Mouse (Mus musculus) CH12.LX (cell line): Measurements from ENCODE around the gene Ppp1r9b. TPM values are rescaled to one million over a fixed set of nuclear protein-coding genes. Genes with fewer than 3 reads are reported as not detected.

Experiments
- DNase-seq: peaks from one replicate; pipeline ENCODE4 v3.0.0-alpha.2; 2013; ENCODE audit errors: extremely low read depth
- H3K27ac ChIP-seq: 2 replicates; pipeline ENCODE4 v1.5.1; 2012; ENCODE audit warnings: low read depth, mild to moderate bottlenecking, control low read depth, moderate library complexity; ENCODE audit not compliant: insufficient read depth
- H3K27me3 ChIP-seq: replicated peaks from 2 replicates; pipeline ENCODE3; 2012; ENCODE audit warnings: inconsistent platforms
- H3K36me3 ChIP-seq, 2 experiments: replicated peaks in 1 of 2; 2 replicates each; pipeline versions ENCODE3 to v1.6.1; 2012; ENCODE audit warnings: inconsistent platforms in 1 of 2, low read length in 1 of 2, mild to moderate bottlenecking in 1 of 2, mixed read lengths in 1 of 2, moderate library complexity in 1 of 2; ENCODE audit not compliant: control insufficient read depth in 1 of 2, insufficient read depth in 1 of 2
- H3K4me1 ChIP-seq, 2 experiments: 2 replicates each; pipeline ENCODE4 v1.6.1; 2012; ENCODE audit warnings: inconsistent platforms in 1 of 2, moderate library complexity in 1 of 2; ENCODE audit not compliant: insufficient read depth in 2 of 2, control insufficient read depth in 1 of 2
- H3K4me2 ChIP-seq: 2 replicates; pipeline ENCODE4 v1.6.1; 2012; ENCODE audit warnings: low read depth, mild to moderate bottlenecking, control low read depth; ENCODE audit not compliant: poor library complexity, insufficient read depth, severe bottlenecking
- H3K4me3 ChIP-seq, 3 experiments: fragments of 150-350 bp in 1 of 3; sonication (generic) in 1 of 3; replicated peaks in 1 of 3; 2 replicates each; pipeline versions ENCODE3 to v1.5.1; 2011 to 2012; ENCODE audit warnings: low read depth in 2 of 3, low read length in 2 of 3, mild to moderate bottlenecking in 2 of 3, moderate library complexity in 2 of 3, control low read depth in 1 of 3, improper control_type of control experiment in 1 of 3, inconsistent platforms in 1 of 3, mixed read lengths in 1 of 3; ENCODE audit not compliant: poor library complexity in 1 of 3
- H3K79me2 ChIP-seq: replicated peaks from 2 replicates; pipeline ENCODE4 v1.6.1; 2012; ENCODE audit warnings: mild to moderate bottlenecking, moderate library complexity; ENCODE audit not compliant: control insufficient read depth, poor library complexity, insufficient read depth, severe bottlenecking; ENCODE audit errors: extremely low read depth
- H3K9ac ChIP-seq: 2 replicates; pipeline ENCODE4 v1.6.1; 2012; ENCODE audit warnings: low read depth, mild to moderate bottlenecking, control low read depth, moderate library complexity; ENCODE audit not compliant: insufficient read depth
- H3K9me3 ChIP-seq: replicated peaks from 2 replicates; pipeline ENCODE3; 2012; ENCODE audit warnings: low read length, inconsistent platforms, mixed read lengths
- E2F4 ChIP-seq: IDR thresholded peaks from 2 replicates; pipeline ENCODE4 v1.6.1; 2011; ENCODE audit warnings: low read depth, low read length, improper control_type of control experiment; ENCODE audit not compliant: insufficient replicate concordance
- ELF1 ChIP-seq: IDR thresholded peaks from 2 replicates; pipeline ENCODE4 v1.6.1; 2014; ENCODE audit warnings: low read depth, mild to moderate bottlenecking, inconsistent platforms, low read length, improper control_type of control experiment
- ETS1 ChIP-seq: conservative IDR thresholded peaks from 2 replicates; pipeline ENCODE4 v1.6.1; 2012; ENCODE audit warnings: low read depth, mild to moderate bottlenecking, inconsistent platforms, low read length, improper control_type of control experiment, moderate library complexity
- GABPA ChIP-seq: IDR thresholded peaks from 2 replicates; pipeline ENCODE4 v1.6.1; 2012; ENCODE audit warnings: low read depth, low read length, improper control_type of control experiment, inconsistent platforms; ENCODE audit not compliant: insufficient replicate concordance
- JUN ChIP-seq: IDR thresholded peaks from 2 replicates; pipeline ENCODE4 v1.6.1; 2011; ENCODE audit warnings: low read depth, mild to moderate bottlenecking, low read length, improper control_type of control experiment, moderate library complexity; ENCODE audit not compliant: insufficient read depth
- KAT2A ChIP-seq: IDR thresholded peaks from 2 replicates; pipeline ENCODE4 v1.6.1; 2012; ENCODE audit warnings: low read length, improper control_type of control experiment, inconsistent platforms; ENCODE audit not compliant: insufficient replicate concordance
- MAFK ChIP-seq: IDR thresholded peaks from 2 replicates; pipeline ENCODE4 v1.6.1; 2011; ENCODE audit warnings: low read length, improper control_type of control experiment; ENCODE audit not compliant: insufficient replicate concordance
- MAX ChIP-seq: IDR thresholded peaks from 2 replicates; pipeline ENCODE4 v1.6.1; 2011; ENCODE audit warnings: low read length, improper control_type of control experiment
- MAZ ChIP-seq: IDR thresholded peaks from 2 replicates; pipeline ENCODE4 v1.6.1; 2012; ENCODE audit warnings: low read depth, mild to moderate bottlenecking, inconsistent platforms, low read length, improper control_type of control experiment, moderate library complexity
- NELFE ChIP-seq: IDR thresholded peaks from 2 replicates; pipeline ENCODE4 v1.6.1; 2011; ENCODE audit warnings: low read depth, low read length, improper control_type of control experiment
- POLR2AphosphoS2 ChIP-seq: IDR thresholded peaks from 2 replicates; pipeline ENCODE4 v1.6.1; 2011; ENCODE audit warnings: low read depth, low read length, improper control_type of control experiment
- SIN3A ChIP-seq: IDR thresholded peaks from 2 replicates; pipeline ENCODE4 v1.6.1; 2012; ENCODE audit warnings: low read length, improper control_type of control experiment, inconsistent platforms
- SMC3 ChIP-seq: IDR thresholded peaks from 2 replicates; pipeline ENCODE4 v1.6.1; 2011; ENCODE audit warnings: low read depth, low read length, improper control_type of control experiment
- TBP ChIP-seq: conservative IDR thresholded peaks from 2 replicates; pipeline ENCODE4 v1.6.1; 2011; ENCODE audit warnings: low read depth, low read length, improper control_type of control experiment
- TCF12 ChIP-seq: IDR thresholded peaks from 2 replicates; pipeline ENCODE4 v1.6.1; 2014; ENCODE audit warnings: low read depth, mild to moderate bottlenecking, inconsistent platforms, low read length, improper control_type of control experiment
- UBTF ChIP-seq: IDR thresholded peaks from 2 replicates; pipeline ENCODE4 v1.6.1; 2012; ENCODE audit warnings: low read depth, mild to moderate bottlenecking, inconsistent platforms, low read length, improper control_type of control experiment, moderate library complexity
- USF1 ChIP-seq: IDR thresholded peaks from 2 replicates; pipeline ENCODE4 v1.6.1; 2014; ENCODE audit warnings: low read depth, mild to moderate bottlenecking, inconsistent platforms, low read length, improper control_type of control experiment
- dilution Hi-C: fragments of 300-500 bp; cut with MboI; formaldehyde crosslinking; loops from 2 replicates; pipeline ENCODE4 v1.14.3; 2020; ENCODE audit warnings: low sequenced_read_pairs; ENCODE audit not compliant: extremely low pct_unique_long_range_greater_than_20kb, extremely low pct_ligation_motif_present
- in situ Hi-C: fragments of 300-500 bp; cut with MboI; formaldehyde crosslinking; loops from 3 replicates; pipeline ENCODE4 v1.14.3; 2019; ENCODE audit warnings: low sequenced_read_pairs, low pct_ligation_motif_present, low pct_unique_long_range_greater_than_20kb, mixed read lengths
- polyA plus RNA-seq: library from polyadenylated mRNA; unstranded; fragments of >175 nt; gene quantifications from 2 replicates; pipeline ENCODE4 v1.2.1, GENCODE M21; 2012; ENCODE audit warnings: low read depth; ENCODE audit not compliant: insufficient read length
- total RNA-seq, 2 experiments: library from RNA; depleted of rRNA; stranded (reverse); fragments of 300-350 nt in 1 of 2; fragments of >200 nt in 1 of 2; gene quantifications; 2 replicates each; pipeline ENCODE4 v1.2.3; 2012 to 2014

Ppp1r9b gene
- total and polyA plus RNA-seq, 3 experiments: 7.8 to 21.8 (median 21.2) TPM

DNA sequence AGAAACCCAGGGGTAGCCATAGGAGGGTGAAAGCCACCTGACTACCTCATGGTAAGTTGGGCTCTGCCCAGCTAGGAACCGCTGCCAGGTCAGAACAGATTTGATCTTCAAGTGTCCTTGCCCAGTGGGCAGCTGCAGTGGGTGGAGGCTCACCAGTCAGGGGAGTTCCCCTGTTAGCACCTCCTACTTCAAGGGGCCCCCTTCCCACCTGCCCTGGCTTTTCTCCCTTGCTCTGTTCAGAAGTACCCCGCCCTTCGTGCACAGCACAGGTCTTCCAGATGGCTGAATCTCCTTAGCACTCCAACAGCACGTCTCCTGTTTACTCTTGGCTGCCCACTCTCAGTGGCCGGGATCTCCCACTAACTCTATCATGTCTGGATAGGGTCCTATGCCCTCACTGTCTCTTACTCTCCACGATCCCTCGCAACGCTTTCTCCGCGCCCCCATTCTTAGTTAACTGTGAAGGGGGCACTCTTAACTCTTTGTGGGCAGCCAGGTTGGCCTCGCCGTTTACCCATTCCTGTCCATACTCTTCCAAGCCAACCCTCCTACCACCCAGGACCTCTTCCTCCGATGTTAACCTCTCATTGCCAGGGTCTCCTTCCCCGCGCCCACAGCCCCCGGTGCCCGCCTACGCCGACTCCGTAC lies 49.8 kb downstream of the Ppp1r9b start:
- peaks cover 12 to 18% of the 10 kb centered on the region in 2 experiments for H3K36me3 ChIP-seq
- dilution Hi-C loops (no loop called here), in situ Hi-C loops (loop anchor here (5.0 to 10.0 kb wide), 2 partner anchors 67 to 194 kb away; no protein-coding TSS in a partner anchor)
- H3K4me1 ChIP-seq: peaks cover 0 to 10% of the 10 kb centered on the region in 2 experiments; a peak in 2 of 4 replicates
- no peaks in the 10 kb centered on the region for H3K9me3 ChIP-seq
- no peak overlapping the region for H3K4me3 ChIP-seq
- no peak overlapping the region for H3K27ac ChIP-seq
- peaks cover 62% of the 10 kb centered on the region for H3K27me3 ChIP-seq
- no peak overlapping the region for H3K9ac ChIP-seq
- DNase-seq: no peak
- H3K79me2 ChIP-seq: no peaks in the 10 kb centered on the region
- no peak overlapping the region for H3K4me2 ChIP-seq
- TF ChIP-seq SIN3A (no peak), TCF12 (no peak), NELFE (no peak), KAT2A (no peak), ELF1 (no peak), MAZ (no peak), UBTF (no peak), ETS1 (no peak), POLR2AphosphoS2 (no peak), MAFK (no peak), MAX (no peak)

DNA sequence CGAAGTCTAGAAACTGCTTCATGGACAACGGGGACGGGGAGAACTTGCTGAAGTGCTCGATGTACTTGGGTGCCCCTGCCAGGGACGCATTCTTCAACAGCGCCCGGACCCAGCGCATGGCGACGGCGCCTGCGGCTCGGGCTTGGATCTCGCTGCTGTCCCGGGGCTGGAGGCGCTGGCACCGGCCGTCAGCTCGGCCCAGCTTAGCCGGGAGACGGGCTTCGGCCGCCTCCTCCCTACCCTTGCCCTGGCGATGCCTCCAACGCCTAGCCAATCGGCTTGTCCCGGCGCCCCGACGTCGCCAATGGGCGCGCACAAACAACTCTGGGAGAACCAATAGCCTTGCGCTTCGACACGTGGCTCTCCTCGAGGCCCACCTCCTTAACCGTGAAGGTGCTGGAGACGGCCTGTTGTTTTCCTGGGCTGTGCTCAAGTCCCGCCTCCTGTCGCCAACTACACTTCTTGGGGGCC lies 50.3 kb downstream of the Ppp1r9b start, which contains the start of gene Pdk2:
Gene Pdk2, minus strand, starts transcription at position 216 of the 471 bp plus-strand sequence.
- no peak for DNase-seq
- in situ Hi-C loops: loop anchor here (5.0 to 10.0 kb wide), 2 partner anchors 66 to 194 kb away; no protein-coding TSS in a partner anchor
- Histone ChIP-seq H3K27ac (no peak within 1 kb of the TSS), H3K36me3 (peaks cover 18 to 24% of the 10 kb centered on the region in 2 experiments)
- no peak for TF ChIP-seq TBP
- no peak for TF ChIP-seq E2F4
- TF ChIP-seq JUN: no peak
- no peak for TF ChIP-seq GABPA
- no peak for TF ChIP-seq USF1
- TF ChIP-seq SMC3: no peak
- TF ChIP-seq, all 38 proteins: peak for 0
- H3K79me2 ChIP-seq: no peaks in the 10 kb centered on the region
- no peak within 1 kb of the TSS for H3K4me2 ChIP-seq
- H3K4me1 ChIP-seq: peaks cover 0 to 10% of the 10 kb centered on the region in 2 experiments; a peak in 2 of 4 replicates
- peaks cover 56% of the 10 kb centered on the region for H3K27me3 ChIP-seq
- H3K9me3 ChIP-seq: no peaks in the 10 kb centered on the region
- H3K4me3 ChIP-seq: no peak within 1 kb of the TSS
- no peak within 1 kb of the TSS for H3K9ac ChIP-seq
- dilution Hi-C loops: no loop called here
